Mouse (Mus musculus) liver, embryonic 14.5 days (tissue): ENCODE results near the gene Cep295nl. TPM values are rescaled to one million over a fixed set of nuclear protein-coding genes. Genes with fewer than 3 reads are reported as not detected.
A peak's percentile ranks its signal among the peaks of the same experiment; 100 is the strongest.

Experiments used
- ATAC-seq: fragments of 200-750 bp; cut with Nextera tagmentation; 2 replicates; pipeline ENCODE4 v1.8.0; 2017; ENCODE audit warnings: moderate number of reproducible peaks, mild to moderate bottlenecking, moderate library complexity; ENCODE audit not compliant: insufficient read depth
- DNase-seq, 3 experiments: peaks; one replicate each; pipeline ENCODE4 v3.0.0-alpha.2; 2012 to 2013; ENCODE audit warnings: low read depth in 3 of 3, low spot score in 3 of 3
- H3K27ac ChIP-seq: fragments of 300-500 bp; sonication (generic); 2 replicates; pipeline ENCODE4 v1.5.1; 2014; ENCODE audit warnings: moderate library complexity, mild to moderate bottlenecking, control low read depth, inconsistent platforms
- H3K27me3 ChIP-seq: fragments of 300-500 bp; sonication (generic); 2 replicates; pipeline ENCODE4 v1.6.1; 2014; ENCODE audit warnings: mild to moderate bottlenecking, low read length, moderate library complexity; ENCODE audit not compliant: control insufficient read depth, insufficient read depth
- H3K36me3 ChIP-seq: fragments of 300-500 bp; sonication (generic); replicated peaks from 2 replicates; pipeline ENCODE4 v1.6.1; 2014; ENCODE audit warnings: low read depth; ENCODE audit not compliant: control insufficient read depth, insufficient read depth
- H3K4me1 ChIP-seq, 2 experiments: fragments of 200-500 bp in 1 of 2; fragments of 300-500 bp in 1 of 2; sonication (generic) in 1 of 2; replicated peaks; 2 replicates each; pipeline ENCODE4 v1.6.1; 2012 to 2014; ENCODE audit warnings: antibody characterized with exemption in 1 of 2, inconsistent platforms in 1 of 2, low read length in 1 of 2; ENCODE audit not compliant: control insufficient read depth in 2 of 2, insufficient read depth in 2 of 2
- H3K4me2 ChIP-seq: fragments of 300-500 bp; sonication (generic); 2 replicates; pipeline ENCODE4 v1.6.1; 2014; ENCODE audit warnings: low read depth, mild to moderate bottlenecking, control low read depth, moderate library complexity
- H3K4me3 ChIP-seq, 2 experiments: fragments of 200-500 bp in 1 of 2; fragments of 300-500 bp in 1 of 2; sonication (generic) in 1 of 2; 2 replicates each; pipeline ENCODE4 v1.5.1; 2012 to 2014; ENCODE audit warnings: low read depth in 2 of 2, low read length in 2 of 2, mild to moderate bottlenecking in 2 of 2, control low read depth in 1 of 2, inconsistent platforms in 1 of 2, moderate library complexity in 1 of 2; ENCODE audit not compliant: insufficient read depth in 1 of 2
- H3K9ac ChIP-seq: fragments of 300-500 bp; sonication (generic); replicated peaks from 2 replicates; pipeline ENCODE4 v1.6.1; 2014; ENCODE audit warnings: mild to moderate bottlenecking, control low read depth, moderate library complexity
- H3K9me3 ChIP-seq: fragments of 300-500 bp; sonication (generic); 2 replicates; pipeline ENCODE4 v1.6.1; 2016; ENCODE audit warnings: low read length, mixed read lengths; ENCODE audit not compliant: control insufficient read depth
- CTCF ChIP-seq: IDR thresholded peaks from 2 replicates; pipeline ENCODE4 v1.5.1; 2016; ENCODE audit warnings: antibody characterized with exemption, low read depth, control low read depth
- EP300 ChIP-seq: IDR thresholded peaks from 2 replicates; pipeline ENCODE4 v1.6.1; 2016; ENCODE audit warnings: antibody characterized with exemption, low read depth
- WGBS: fragments of 180-500 bp; shearing (Covaris S2); extraction: QIAGEN DNeasy Blood & Tissue Kit; methylation state at CpG from one replicate; pipeline ENCODE4 v1.1.7; 2014; ENCODE audit not compliant: insufficient replicate concordance; 5-methylcytosine and 5-hydroxymethylcytosine counted together
- polyA plus RNA-seq, 2 experiments: library from polyadenylated mRNA; depleted of rRNA in 1 of 2; stranded (reverse) in 1 of 2; unstranded in 1 of 2; fragments of >200 nt; fragmentation: Nextera tagmentation in 1 of 2; extraction: Ambion mirVana in 1 of 2; gene quantifications; 2 replicates each; pipeline versions ENCODE4 v1.2.1 to v1.2.3; 2012 to 2014

The Cep295nl gene
- polyA plus RNA-seq, 2 experiments, result 0.04 TPM; not detected in 1

DNA sequence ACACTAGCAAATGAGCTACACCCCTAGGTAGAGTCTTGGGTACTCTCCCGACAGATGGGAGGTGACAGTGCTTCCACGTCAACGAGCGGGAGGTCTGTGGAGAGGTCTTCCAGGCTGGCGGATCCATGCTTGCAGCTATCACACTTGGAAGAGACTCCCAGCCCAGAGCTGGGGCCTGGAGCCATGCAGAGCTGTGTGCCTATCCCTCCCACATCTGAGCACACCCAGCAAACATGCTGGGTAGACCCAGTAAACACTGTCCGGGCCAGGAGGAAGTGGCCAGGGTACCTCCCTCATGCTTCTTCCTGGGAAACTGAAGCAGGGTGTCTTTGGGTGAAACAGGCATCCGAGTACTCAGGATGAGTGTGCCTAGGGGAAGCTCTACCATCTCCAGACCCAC is 18.2 kb upstream of the Cep295nl start:
- DNase-seq (no peak), ATAC-seq (no peak)
- H3K4me2 ChIP-seq, result no peak overlapping the region
- no peak for TF ChIP-seq EP300
- H3K9ac ChIP-seq, result no peak overlapping the region
- no peaks in the 10 kb centered on the region for H3K36me3 ChIP-seq
- no peaks in the 10 kb centered on the region for H3K9me3 ChIP-seq
- peaks cover 0 to 3% of the 10 kb centered on the region in 2 experiments; a peak in 1 of 4 replicates for H3K4me1 ChIP-seq
- H3K4me3 ChIP-seq, result no peak overlapping the region
- H3K27me3 ChIP-seq, result peaks cover 2% of the 10 kb centered on the region
- no peak overlapping the region for H3K27ac ChIP-seq
- WGBS, result 53% methylated on average over 7 of the region's 7 CpGs

DNA sequence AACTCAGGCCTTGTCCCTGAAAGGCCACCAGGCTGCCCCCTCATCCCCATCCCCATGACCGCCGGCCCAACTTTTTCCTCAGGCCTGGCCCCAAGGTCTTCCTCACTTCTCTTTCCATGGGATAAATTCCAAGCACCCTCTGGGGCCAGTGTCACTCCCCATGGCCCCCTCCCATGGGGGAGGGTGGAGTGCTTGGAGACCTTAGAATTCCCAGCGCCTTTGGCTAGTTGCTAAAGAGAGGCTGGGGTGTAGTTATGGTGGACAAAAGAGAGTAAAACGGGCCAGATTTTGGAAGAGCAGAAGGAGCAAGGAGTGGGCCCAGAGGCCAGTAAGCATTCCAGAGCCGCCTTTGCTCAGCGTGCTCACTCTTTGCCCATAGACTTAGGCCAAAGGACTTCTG is 13.3 kb upstream of the Cep295nl start, which contains the start of gene Timp2:
Gene Timp2, minus strand, starts transcription at position 101 of the 400 bp plus-strand sequence.
- 51% methylated on average over 6 of the region's 6 CpGs for whole genome bisulfite sequencing
- Histone ChIP-seq H3K9ac (no peak within 1 kb of the TSS), H3K4me2 (peak within 1 kb of the TSS; percentile 56), H3K9me3 (no peaks in the 10 kb centered on the region), H3K27ac (no peak within 1 kb of the TSS), H3K36me3 (no peaks in the 10 kb centered on the region), H3K4me3 (peak within 1 kb of the TSS; percentile 36 to 43), H3K27me3 (peaks cover 19% of the 10 kb centered on the region), H3K4me1 (no peaks in the 10 kb centered on the region)
- ATAC-seq, result no peak
- TF ChIP-seq EP300, result no peak
- TF ChIP-seq CTCF, result no peak
- no peak for DNase-seq

DNA sequence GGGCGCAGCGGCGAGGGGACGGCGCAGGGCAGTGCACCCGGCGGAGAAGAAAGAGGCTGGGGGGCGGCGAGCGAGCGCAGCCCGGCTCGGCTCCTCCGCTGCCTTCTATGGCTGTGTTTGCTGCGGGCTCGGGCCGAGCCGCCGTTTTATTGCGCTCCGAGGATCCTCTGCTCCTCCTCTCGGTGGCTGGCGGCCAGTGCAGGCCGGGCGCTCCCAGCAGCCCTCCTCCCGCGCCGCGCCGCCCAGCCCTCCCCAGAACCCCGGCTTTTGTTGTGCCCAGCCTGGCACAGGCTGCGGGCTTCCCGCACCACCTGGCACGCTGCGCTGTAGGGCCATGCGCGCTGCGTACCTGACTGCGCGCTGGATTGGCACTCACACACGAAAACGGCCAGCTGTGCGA is 12.9 kb upstream of the Cep295nl start:
- 1% methylated on average over 35 of the region's 43 CpGs for WGBS
- Histone ChIP-seq H3K4me2 (peak overlapping the region; percentile 56), H3K27me3 (peaks cover 19% of the 10 kb centered on the region), H3K4me3 (peak overlapping the region; percentile 36 to 43), H3K9ac (no peak overlapping the region), H3K36me3 (no peaks in the 10 kb centered on the region), H3K4me1 (no peaks in the 10 kb centered on the region), H3K27ac (no peak overlapping the region), H3K9me3 (no peaks in the 10 kb centered on the region)
- DNase-seq (no peak), ATAC-seq (peak; percentile 57; the same call in 1 of the 2 replicates)
- TF ChIP-seq EP300 (no peak), CTCF (peak; percentile 44; the same call in 1 of the 2 replicates)

DNA sequence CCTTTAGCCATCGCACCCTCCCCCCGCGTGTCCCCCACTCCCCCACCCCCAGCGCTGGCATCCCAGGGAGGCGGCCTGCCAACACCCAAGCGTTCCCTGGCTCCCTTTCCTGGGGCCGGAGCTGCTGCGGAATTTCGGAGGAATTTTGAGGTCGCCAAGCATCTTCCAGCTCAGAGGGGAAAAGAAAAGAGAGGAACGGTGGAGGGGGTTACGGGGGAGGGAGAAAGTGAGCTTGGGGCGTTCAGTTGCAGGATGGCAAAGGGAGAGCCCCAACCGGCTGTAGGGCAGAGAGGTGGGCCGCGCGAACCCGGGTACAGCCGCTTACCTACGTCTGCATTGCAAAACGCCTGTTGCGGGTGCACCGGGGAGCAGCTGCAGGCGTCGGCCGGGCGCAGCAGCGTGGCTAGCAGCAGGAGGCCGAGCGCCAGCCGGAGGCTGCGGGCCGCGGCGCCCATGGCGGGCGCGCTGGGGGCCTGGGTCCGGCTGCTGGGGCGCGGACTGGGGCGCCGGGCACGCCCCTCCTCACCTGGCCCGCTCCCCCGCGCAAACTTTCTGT is 12.4 kb upstream of the Cep295nl start:
- no peak for ATAC-seq
- TF ChIP-seq CTCF (no peak), EP300 (no peak)
- DNase-seq, result no peak
- Histone ChIP-seq H3K4me2 (peak overlapping the region; percentile 56), H3K27me3 (peaks cover 19% of the 10 kb centered on the region), H3K9me3 (no peaks in the 10 kb centered on the region), H3K9ac (no peak overlapping the region), H3K4me1 (no peaks in the 10 kb centered on the region), H3K27ac (no peak overlapping the region), H3K4me3 (peak overlapping the region; percentile 36 to 43), H3K36me3 (no peaks in the 10 kb centered on the region)
- WGBS, result 1% methylated on average over 42 of the region's 47 CpGs

DNA sequence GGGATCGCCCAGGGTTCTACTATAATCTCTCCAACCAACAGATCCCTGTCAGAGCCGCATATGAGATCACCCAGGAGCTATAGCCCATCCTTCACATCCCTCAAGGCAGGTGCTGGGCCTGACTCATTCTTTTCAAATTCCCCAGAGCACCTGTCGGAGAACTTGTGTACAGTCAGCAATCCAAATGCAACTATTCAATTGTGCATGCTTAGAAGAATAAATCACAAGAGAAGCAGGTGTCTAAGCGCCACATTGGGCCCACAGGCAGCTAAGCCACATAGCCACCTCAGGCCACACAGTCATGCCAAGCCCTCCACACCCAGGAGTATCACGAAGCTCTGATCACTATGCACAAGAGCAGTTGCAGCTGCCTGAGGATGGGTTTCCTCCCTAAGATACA is 7.2 kb upstream of the Cep295nl start:
- H3K27me3 ChIP-seq, result peaks cover 7% of the 10 kb centered on the region
- no peak overlapping the region for H3K4me3 ChIP-seq
- H3K9me3 ChIP-seq, result no peaks in the 10 kb centered on the region
- no peak overlapping the region for H3K27ac ChIP-seq
- no peak overlapping the region for H3K9ac ChIP-seq
- no peaks in the 10 kb centered on the region for H3K36me3 ChIP-seq
- DNase-seq (no peak), ATAC-seq (no peak)
- TF ChIP-seq EP300 (no peak), CTCF (no peak)
- peaks cover 0 to 5% of the 10 kb centered on the region in 2 experiments; a peak in 2 of 4 replicates for H3K4me1 ChIP-seq
- H3K4me2 ChIP-seq, result no peak overlapping the region
- WGBS, result 65% methylated on average over 5 of the region's 5 CpGs
